Mouse (Mus musculus): Measurements from ENCODE around the gene Fam168a. TPM values are rescaled to one million over a fixed set of nuclear protein-coding genes. Genes with fewer than 3 reads are reported as not detected.
A peak's percentile ranks its signal among the peaks of the same experiment; 100 is the strongest.
"Not testable (repeated sequence)": the region's sequence is repeated elsewhere in the genome, so short reads cannot be mapped to it uniquely, and the experiment has no call there.

The Fam168a gene
- polyA plus RNA-seq, 1 experiment from 2014 or later, result 36.9 TPM

DNA sequence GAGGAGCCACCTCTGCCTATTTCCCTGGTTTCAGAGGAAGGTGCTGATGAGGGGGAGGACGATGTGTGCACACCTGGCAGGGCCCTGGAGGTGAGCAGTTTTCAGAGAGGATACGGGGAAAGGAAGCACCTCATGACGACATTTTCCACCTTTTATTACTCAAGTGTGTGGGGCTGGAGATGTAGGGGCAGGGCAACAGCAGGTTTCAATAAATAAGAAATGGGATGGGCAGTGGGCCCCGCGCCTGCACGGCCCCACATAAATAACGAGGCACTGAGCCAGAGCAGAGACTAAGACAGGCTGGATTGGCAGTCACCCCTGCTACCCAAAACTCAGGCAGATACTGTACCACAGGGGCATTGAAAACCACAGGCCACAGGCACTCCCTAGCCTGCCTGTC is 139.6 kb downstream of the Fam168a start:
- H3K27me3 ChIP-seq; H3K4me3 ChIP-seq; H3K36me3 ChIP-seq; H3K9ac ChIP-seq; ATAC-seq (ENCODE audit: borderline replicate concordance, extremely low read depth, low FRiP score, low TSS enrichment); H3K4me1 ChIP-seq; H3K4me2 ChIP-seq; H3K9me3 ChIP-seq; H3K27ac ChIP-seq: not testable (repeated sequence)
- WGBS, result 72% methylated on average over 7 of the region's 7 CpGs

DNA sequence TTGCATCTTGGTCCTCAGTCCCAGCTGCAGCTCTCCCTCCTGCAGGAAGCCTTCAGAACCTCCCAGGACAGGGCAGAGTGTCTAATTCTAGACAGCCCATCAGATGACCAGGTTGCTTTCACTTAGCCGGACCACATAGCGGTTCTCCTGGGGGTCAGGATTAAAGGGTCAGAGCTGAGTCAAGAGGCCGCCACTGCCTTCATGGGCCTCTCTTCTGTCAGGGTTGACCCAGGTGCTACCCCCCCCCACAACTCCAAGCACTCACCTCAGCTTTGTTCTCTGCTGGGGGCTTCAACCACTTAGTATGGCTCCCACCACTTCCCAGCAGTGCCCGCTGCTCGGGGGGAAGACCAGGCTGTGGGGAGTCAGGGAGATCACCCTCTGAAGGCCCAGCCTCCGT is 140.7 kb downstream of the Fam168a start:
- no peaks in the 10 kb centered on the region for H3K27me3 ChIP-seq
- WGBS, result 84% methylated on average over 6 of the region's 6 CpGs
- ATAC-seq (ENCODE audit: borderline replicate concordance, extremely low read depth, low FRiP score, low TSS enrichment), result no peak
- no peak overlapping the region for H3K9ac ChIP-seq
- no peak overlapping the region for H3K4me2 ChIP-seq
- H3K4me1 ChIP-seq, result peaks cover 17% of the 10 kb centered on the region
- no peak overlapping the region for H3K27ac ChIP-seq
- no peak overlapping the region for H3K4me3 ChIP-seq
- no peaks in the 10 kb centered on the region; the same call in 1 of the 2 replicates for H3K36me3 ChIP-seq
- H3K9me3 ChIP-seq, result no peaks in the 10 kb centered on the region

DNA sequence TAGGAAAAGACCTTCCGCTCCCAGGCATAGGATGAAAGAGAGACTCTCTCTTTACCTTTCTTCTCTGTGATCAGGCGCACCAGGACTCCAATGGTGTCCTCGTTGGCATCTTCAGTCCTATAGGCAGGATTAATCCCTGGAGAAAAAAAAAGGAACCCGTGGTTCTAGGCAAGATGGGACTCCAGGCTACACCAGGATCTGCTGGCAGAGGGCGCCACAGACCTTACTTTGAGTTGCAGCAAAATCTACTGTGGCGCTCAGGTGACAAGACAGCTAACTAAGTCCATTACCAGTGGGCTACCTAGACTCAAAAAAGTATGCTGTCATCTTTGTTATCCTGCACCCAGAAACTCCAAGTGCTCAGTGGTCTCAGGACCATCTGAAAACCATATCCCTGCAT is 142.3 kb downstream of the Fam168a start:
- Histone ChIP-seq H3K4me3 (no peak overlapping the region), H3K36me3 (no peaks in the 10 kb centered on the region), H3K27me3 (no peaks in the 10 kb centered on the region), H3K27ac (no peak overlapping the region), H3K4me1 (peaks cover 21% of the 10 kb centered on the region), H3K9ac (no peak overlapping the region), H3K4me2 (no peak overlapping the region), H3K9me3 (no peaks in the 10 kb centered on the region)
- 33% methylated on average over 6 of the region's 6 CpGs for WGBS
- ATAC-seq (ENCODE audit: borderline replicate concordance, extremely low read depth, low FRiP score, low TSS enrichment), result no peak

- Histone ChIP-seq H3K9ac (no peak overlapping the region), H3K9me3 (no peaks in the 10 kb centered on the region), H3K27ac (no peak overlapping the region), H3K36me3 (no peaks in the 10 kb centered on the region), H3K27me3 (no peaks in the 10 kb centered on the region), H3K4me2 (no peak overlapping the region), H3K4me1 (peaks cover 25% of the 10 kb centered on the region), H3K4me3 (no peak overlapping the region)
- 90% methylated on average over 2 of the region's 2 CpGs for WGBS
- ATAC-seq (ENCODE audit: borderline replicate concordance, extremely low read depth, low FRiP score, low TSS enrichment), result no peak
Measured at GRCm38 (mm10) chr7:100849508-100849907, 143.1 kb downstream of the Fam168a start.

DNA sequence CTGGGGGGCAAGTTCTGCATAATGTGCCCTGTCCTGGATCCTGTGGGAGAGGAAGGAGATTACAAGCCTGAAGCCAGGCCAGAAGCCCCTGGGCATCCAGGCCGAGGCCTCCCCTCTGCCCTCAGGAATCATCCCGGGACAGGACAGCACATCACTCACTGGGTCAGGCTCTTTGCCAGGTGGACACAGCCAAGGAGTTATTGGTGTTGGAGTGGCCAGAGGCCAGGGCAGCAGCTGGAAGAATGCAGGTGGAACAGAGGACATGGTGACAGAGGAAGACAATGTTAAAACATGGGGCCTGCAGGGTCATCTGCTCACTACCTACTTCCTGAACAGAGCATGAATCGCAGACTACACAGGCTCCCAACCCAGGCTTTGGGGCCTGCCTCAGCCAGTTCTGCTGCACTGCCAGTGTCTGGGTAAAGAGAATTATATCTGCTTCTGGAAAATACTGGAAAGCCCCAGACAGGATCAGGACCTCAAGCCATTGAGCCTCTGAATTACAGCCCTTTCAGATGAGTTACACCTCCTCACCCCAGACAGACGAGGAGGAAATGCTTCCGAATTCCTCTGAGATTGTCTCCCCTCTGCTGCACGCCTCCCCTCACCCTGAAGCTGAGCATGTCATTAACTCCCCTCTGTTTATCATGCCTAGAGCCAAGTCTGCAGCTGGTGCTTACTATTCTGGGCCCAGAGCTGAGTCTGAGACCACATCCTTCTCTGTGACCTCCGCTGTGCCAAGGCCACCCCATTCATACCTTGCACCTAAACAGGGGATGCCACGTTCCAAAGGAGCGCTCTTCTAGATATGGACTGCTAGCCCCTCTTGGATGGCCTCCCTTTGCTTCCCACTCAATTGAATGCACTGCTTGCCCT is 145.3 kb downstream of the Fam168a start:
- H3K27ac ChIP-seq, result peak overlapping the region; percentile 39
- no peak overlapping the region for H3K4me3 ChIP-seq
- no peaks in the 10 kb centered on the region for H3K36me3 ChIP-seq
- H3K4me1 ChIP-seq, result peaks cover 34% of the 10 kb centered on the region
- H3K4me2 ChIP-seq, result no peak overlapping the region
- no peak overlapping the region for H3K9ac ChIP-seq
- H3K9me3 ChIP-seq, result no peaks in the 10 kb centered on the region
- WGBS, result 41% methylated on average over 9 of the region's 9 CpGs
- no peak for ATAC-seq (ENCODE audit: borderline replicate concordance, extremely low read depth, low FRiP score, low TSS enrichment)
- H3K27me3 ChIP-seq, result no peaks in the 10 kb centered on the region

- Histone ChIP-seq H3K9me3 (no peaks in the 10 kb centered on the region), H3K36me3 (no peaks in the 10 kb centered on the region), H3K9ac (no peak overlapping the region), H3K4me3 (no peak overlapping the region), H3K4me1 (peaks cover 34% of the 10 kb centered on the region), H3K4me2 (no peak overlapping the region), H3K27me3 (no peaks in the 10 kb centered on the region), H3K27ac (no peak overlapping the region)
- WGBS, result 64% methylated on average over 3 of the region's 3 CpGs
- ATAC-seq (ENCODE audit: borderline replicate concordance, extremely low read depth, low FRiP score, low TSS enrichment), result no peak
Measured at GRCm38 (mm10) chr7:100853396-100853795, 147.0 kb downstream of the Fam168a start.

DNA sequence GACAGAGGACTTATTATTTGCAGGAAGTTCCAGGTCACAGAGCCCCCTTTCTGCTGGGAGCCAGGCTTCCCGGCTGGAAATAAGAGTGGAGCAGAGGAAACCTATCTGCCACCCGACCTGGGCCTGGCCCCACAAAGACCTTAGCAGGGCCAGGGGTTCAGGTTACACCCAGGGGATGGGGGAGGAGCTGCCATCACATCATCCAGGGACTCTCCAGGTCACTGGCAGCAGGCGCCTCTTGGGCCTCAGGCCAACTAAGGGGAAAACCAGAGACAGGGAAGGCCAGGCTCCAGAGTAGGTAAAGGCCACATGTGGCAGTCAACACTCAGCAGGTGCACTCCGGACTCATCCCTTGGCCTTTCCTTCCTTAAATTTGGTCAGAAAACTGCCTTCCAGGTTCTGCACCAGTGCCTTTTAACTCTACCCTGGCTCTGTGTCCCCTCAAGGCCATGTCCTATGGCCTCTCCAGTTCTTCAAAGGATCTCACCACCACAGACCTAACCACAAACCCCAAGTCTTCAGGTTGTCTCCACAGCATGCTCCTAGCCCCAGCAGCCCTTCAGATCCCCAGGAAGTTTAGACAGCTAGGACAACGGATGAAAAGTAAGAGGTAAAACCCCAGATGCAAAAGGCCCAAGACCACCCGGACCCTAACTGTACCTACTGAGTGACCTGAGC is 147.8 kb downstream of the Fam168a start:
- Histone ChIP-seq H3K27me3 (no peaks in the 10 kb centered on the region), H3K9ac (no peak overlapping the region), H3K4me1 (peaks cover 34% of the 10 kb centered on the region), H3K36me3 (no peaks in the 10 kb centered on the region), H3K4me2 (no peak overlapping the region), H3K27ac (no peak overlapping the region; the same call in 1 of the 2 replicates), H3K9me3 (no peaks in the 10 kb centered on the region), H3K4me3 (no peak overlapping the region)
- ATAC-seq (ENCODE audit: borderline replicate concordance, extremely low read depth, low FRiP score, low TSS enrichment), result no peak
- 46% methylated on average over 6 of the region's 6 CpGs for WGBS

GRCm38 (mm10) chr7:100854861-100855260 is 148.4 kb downstream of the Fam168a start:
- Histone ChIP-seq H3K9me3 (no peaks in the 10 kb centered on the region), H3K27ac (no peak overlapping the region; the same call in 1 of the 2 replicates), H3K4me2 (no peak overlapping the region), H3K36me3 (no peaks in the 10 kb centered on the region), H3K9ac (no peak overlapping the region), H3K4me3 (no peak overlapping the region), H3K4me1 (peaks cover 34% of the 10 kb centered on the region), H3K27me3 (no peaks in the 10 kb centered on the region)
- no peak for ATAC-seq (ENCODE audit: borderline replicate concordance, extremely low read depth, low FRiP score, low TSS enrichment)
- WGBS, result 73% methylated on average over 5 of the region's 5 CpGs

DNA sequence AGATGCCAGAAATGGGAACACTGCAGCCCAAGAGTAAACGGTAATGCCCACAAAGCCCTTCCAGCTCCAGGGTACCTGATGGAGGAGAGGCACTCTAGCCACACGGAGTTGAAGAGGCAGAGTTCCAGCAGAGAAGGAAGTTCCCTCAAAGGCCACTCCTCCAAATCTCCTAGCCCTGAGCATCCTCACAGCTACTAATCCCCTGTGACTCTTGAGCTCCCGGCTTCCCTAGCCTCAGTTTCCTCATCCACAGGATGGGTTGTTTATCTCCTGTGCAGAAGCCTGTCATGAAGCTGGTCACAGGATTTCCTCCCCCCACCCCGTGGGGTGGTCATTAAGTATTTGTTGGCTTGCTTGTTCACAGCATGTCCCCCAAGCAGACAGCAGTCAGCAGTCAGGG is 148.9 kb downstream of the Fam168a start:
- 35% methylated on average over 4 of the region's 4 CpGs for WGBS
- Histone ChIP-seq H3K9ac (no peak overlapping the region), H3K4me1 (peaks cover 34% of the 10 kb centered on the region), H3K36me3 (no peaks in the 10 kb centered on the region), H3K27ac (peak overlapping the region; percentile 56), H3K27me3 (no peaks in the 10 kb centered on the region), H3K4me3 (no peak overlapping the region), H3K9me3 (no peaks in the 10 kb centered on the region), H3K4me2 (no peak overlapping the region)
- no peak for ATAC-seq (ENCODE audit: borderline replicate concordance, extremely low read depth, low FRiP score, low TSS enrichment)

GRCm38 (mm10) chr7:100855795-100856573 is 149.5 kb downstream of the Fam168a start:
- no peak overlapping the region for H3K4me2 ChIP-seq
- peaks cover 34% of the 10 kb centered on the region for H3K4me1 ChIP-seq
- H3K9ac ChIP-seq, result no peak overlapping the region
- no peaks in the 10 kb centered on the region for H3K36me3 ChIP-seq
- ATAC-seq (ENCODE audit: borderline replicate concordance, extremely low read depth, low FRiP score, low TSS enrichment), result no peak
- no peak overlapping the region for H3K4me3 ChIP-seq
- peak overlapping the region; percentile 56; the same call in 1 of the 2 replicates for H3K27ac ChIP-seq
- WGBS, result 48% methylated on average over 5 of the region's 5 CpGs
- no peaks in the 10 kb centered on the region for H3K27me3 ChIP-seq
- H3K9me3 ChIP-seq, result no peaks in the 10 kb centered on the region

DNA sequence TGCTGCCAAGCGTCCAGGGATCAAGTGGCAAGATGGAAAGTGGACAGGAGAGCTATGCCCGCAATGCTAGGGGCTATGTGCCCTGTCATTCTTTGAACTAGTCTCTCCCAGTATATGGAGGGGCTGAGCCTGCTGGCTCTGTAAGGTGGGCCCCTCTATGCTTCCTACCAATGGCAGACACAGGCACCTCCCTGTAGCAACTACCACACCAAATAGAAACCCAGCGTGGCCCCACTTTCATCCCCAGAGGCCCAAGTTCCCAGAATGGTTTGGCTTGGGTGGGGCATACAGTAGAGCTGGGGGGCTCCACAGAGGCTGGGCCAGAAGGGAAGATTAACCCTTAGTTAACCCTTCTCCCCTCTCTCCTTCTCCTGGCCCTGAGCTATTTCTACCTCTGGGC is 154.0 kb downstream of the Fam168a start:
- H3K27me3 ChIP-seq, result no peaks in the 10 kb centered on the region
- no peaks in the 10 kb centered on the region for H3K9me3 ChIP-seq
- no peaks in the 10 kb centered on the region for H3K36me3 ChIP-seq
- peaks cover 11% of the 10 kb centered on the region for H3K4me1 ChIP-seq
- no peak overlapping the region for H3K4me2 ChIP-seq
- no peak overlapping the region for H3K27ac ChIP-seq
- 72% methylated on average over 3 of the region's 3 CpGs for WGBS
- no peak for ATAC-seq (ENCODE audit: borderline replicate concordance, extremely low read depth, low FRiP score, low TSS enrichment)
- H3K4me3 ChIP-seq, result no peak overlapping the region
- H3K9ac ChIP-seq, result no peak overlapping the region
